Mouse (Mus musculus): ENCODE results near the gene En1. TPM values are rescaled to one million over a fixed set of nuclear protein-coding genes. Genes with fewer than 3 reads are reported as not detected.

Gene En1
- total RNA-seq, 2 experiments from 2014 or later: not detected

GRCm38 (mm10) chr1:120599321-120600148 is 2.7 kb upstream of the En1 start:
- no peak for DNase-seq (ENCODE audit: low spot score in 2 of 2)

DNA sequence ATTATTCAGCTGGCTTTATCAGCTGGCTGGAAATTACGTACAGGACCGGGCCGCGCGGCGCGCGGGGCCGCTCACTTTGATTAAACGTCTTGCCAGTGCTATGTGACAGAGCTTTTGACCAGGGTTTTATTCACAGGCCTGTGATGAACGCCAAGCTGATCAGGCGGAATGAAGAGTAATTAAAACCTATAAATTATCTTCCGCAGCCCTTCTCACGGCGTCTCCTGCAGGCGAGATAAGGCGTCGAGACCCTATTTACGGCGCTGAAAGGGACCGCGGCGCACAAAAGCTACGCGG is 2.1 kb upstream of the En1 start:
- no peak for DNase-seq (ENCODE audit: low spot score in 2 of 2)

- no peak for DNase-seq (ENCODE audit: low spot score in 2 of 2)
Observed at GRCm38 (mm10) chr1:120600516-120601252, 1.5 kb upstream of the En1 start.

GRCm38 (mm10) chr1:120601253-120601836 is 873 bp upstream of the En1 start:
- DNase-seq (ENCODE audit: low spot score in 2 of 2): no peak

DNA sequence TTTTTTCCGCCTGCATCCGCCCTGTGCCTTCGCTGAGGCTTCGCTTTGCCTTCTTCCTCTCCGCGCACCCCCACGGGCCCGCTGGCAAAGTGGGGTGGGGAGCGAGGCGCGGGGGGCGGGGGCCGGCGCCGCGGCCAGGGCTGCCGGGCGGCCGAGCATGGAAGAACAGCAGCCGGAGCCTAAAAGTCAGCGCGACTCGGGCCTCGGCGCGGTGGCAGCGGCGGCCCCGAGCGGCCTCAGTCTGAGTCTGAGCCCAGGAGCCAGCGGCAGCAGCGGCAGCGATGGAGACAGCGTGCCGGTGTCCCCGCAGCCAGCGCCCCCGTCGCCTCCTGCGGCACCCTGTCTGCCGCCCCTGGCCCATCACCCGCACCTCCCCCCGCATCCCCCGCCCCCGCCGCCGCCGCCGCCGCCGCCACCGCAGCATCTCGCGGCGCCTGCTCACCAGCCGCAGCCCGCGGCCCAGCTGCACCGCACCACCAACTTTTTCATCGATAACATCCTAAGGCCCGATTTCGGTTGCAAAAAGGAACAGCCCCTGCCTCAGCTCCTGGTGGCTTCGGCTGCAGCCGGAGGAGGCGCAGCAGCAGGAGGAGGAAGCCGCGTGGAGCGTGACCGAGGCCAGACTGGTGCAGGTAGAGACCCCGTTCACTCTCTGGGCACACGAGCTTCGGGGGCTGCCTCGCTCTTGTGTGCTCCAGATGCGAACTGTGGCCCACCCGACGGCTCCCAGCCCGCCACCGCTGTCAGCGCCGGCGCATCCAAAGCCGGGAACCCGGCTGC is 848 bp downstream of the En1 start:
- DNase-seq (ENCODE audit: low spot score in 2 of 2): no peak

GRCm38 (mm10) chr1:120603656-120604051 is 1.4 kb downstream of the En1 start:
- DNase-seq (ENCODE audit: low spot score in 2 of 2): no peak

DNA sequence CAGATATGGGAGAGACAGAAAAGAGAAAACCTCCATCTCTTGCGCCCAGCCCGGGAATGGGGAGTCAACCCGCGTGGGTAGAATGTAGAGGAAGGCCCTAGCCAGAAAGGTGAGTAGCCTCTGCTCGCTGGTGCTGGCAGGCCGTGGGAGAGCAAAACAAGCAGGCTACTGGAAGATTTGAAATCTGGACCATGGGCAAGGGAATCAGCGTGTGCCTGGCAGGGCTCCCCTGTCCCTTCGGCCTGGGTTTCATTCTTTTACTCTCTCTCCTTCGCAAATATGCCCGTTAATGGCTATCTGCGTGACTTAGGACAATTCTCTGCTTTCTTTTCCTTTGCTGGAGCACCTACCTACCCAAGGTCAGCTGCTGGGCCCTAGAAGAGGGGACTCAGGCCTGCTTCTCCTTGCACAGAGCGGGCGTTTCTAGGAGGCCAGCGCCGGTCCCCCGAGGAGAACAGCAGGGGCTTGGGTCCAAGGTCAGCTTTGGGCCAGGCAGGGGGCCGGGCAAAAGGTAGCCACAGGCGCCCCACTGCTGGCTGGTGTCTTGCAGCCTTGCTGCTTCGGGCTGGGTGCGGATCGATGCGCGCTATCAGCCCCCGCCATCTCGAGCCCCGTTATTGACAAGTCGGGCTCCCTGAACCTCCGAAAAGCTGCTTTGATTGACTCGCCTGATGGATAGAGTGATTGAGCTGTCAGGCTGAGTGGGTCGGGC is 2.4 kb downstream of the En1 start:
- no peak for DNase-seq (ENCODE audit: low spot score in 2 of 2)

DNA sequence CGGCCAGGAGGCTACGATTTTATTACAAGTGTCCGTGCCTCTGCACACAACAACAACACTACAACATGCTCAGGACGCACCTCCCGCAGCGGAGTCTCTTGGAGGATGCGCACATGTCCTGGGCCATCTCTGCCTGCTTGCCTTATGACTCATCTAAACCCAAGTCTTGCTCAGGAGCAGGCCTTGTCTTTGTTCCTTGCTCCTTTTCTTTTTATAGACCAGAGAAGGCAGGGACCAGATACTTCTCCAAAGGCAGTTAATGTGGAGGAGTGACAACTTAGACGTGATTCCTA is 2.9 kb downstream of the En1 start:
- DNase-seq (ENCODE audit: low spot score in 2 of 2): no peak

DNA sequence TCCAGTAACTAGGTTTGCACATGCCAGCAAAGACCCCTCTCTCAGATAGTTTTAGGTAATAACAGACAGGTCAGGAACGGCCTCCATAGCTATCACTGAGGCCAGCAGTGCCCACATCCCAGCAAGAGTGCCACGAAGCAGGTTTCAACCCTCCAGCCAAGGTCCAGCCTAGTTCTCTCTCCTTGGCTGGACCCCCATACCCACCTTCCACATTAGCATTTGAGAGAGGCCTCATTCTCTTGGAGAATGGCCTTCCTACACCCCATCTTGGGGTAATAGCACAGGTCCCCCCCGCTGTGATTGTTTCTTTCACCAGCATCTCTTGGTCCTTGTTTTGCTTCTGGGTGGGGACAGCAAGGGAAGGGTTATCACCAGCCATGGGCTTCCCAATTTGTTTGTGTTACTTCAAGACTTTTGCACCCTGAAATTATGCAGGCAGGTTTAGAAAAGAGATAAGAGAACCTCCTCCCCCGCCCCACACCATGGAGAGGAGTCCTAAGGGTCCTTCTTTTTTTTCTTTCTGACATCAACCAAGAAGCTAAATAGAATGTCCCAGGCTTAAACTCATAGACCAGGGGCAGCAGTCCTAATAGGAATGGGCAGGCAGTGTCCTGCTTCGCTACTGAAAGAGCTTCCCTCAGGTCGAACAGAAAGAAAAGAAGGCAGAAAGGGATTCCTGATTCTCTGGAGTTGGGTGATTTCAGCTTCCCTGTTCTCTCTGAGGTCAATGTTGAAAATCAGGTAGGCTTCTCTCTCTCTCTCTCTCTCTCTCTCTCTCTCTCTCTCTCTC is 3.5 kb downstream of the En1 start:
- no peak for DNase-seq (ENCODE audit: low spot score in 2 of 2)

- peak in 1 of 2 experiments; percentile 38 for DNase-seq (ENCODE audit: low spot score in 2 of 2)
Observed at GRCm38 (mm10) chr1:120606641-120607575, 4.7 kb downstream of the En1 start.

- no peak for DNase-seq (ENCODE audit: low spot score in 2 of 2)
Observed at GRCm38 (mm10) chr1:120607576-120608400, 5.6 kb downstream of the En1 start.

DNA sequence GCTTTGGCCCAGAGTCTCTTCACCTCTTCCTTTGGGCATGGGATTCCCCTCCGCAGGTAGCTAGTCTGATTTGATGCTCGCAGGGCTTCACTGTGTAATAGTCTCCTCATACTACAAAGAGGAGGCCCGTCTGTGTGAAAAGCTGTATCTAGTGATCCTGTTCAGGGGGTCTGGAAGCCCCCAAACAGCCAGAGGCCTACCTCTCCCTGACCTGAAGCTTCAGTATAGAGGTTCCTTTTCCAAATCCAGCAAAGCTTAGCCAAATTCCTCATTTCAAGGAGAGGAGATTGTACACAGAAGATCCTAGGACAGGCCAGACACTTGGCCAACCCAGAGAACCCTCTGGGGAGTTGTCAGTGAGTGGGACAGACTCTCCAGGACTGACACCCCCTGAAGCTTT is 6.2 kb downstream of the En1 start:
- DNase-seq (ENCODE audit: low spot score in 2 of 2): no peak

DNA sequence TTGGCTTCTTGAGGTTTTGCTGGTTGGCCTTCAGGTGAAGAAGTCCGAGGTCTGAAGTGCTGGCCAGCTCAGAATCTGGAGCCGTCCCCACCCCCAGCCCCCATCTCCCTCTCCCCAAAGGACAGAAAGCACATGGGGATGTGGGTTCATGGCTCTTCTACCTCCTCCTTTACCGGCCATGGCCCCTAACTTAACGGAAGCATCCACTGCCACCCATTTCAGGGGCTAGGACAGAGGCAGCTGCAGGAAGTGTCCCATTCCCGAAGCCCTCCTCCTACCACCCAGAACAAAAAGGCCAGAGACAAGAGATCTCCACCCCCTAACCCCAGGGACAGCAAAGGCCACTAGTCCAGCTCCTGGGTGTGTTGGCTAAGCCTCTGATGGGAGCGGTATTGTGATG is 7.4 kb downstream of the En1 start:
- DNase-seq (ENCODE audit: low spot score in 2 of 2): no peak

- no peak for DNase-seq (ENCODE audit: low spot score in 2 of 2)
Observed at GRCm38 (mm10) chr1:120613461-120614306, 11.5 kb downstream of the En1 start.

DNA sequence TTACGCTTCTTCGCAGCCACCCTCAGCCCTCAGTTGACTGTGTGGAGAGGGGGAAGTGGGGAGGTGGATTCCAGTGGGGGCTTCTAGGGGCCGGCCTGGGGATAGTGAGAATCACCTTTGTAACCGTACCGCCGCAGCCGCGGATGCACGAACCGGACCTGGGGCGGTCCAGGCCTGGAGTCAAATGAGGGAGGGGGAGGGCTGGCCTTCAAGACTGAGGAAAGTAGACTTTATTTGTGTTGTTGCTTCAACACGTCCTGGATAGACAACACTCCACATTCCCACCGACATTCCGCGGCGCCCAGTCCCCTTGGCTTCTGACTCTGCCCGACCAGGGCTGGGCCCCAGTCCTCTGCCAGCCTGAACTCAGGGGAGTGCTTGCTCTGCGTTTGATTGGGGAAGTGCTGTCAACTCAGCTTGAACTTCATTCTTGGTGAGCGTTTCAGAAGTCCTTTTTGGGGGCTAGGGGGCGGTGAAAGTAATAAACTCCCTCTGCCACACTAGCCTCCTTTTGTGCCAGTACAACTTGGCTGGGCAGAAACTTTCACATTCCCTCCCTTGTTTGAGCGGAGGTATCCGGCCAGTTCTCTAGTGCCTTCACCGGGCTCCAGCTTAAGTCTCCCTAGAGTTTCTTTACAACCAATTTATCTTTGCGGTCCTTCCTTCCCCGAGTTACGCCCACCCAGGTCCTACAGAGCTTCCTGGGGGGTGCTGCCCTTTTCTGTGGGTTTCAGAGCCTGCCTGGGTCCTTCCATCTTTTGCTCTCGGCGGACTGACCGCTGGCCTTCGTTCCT is 12.3 kb downstream of the En1 start:
- DNase-seq (ENCODE audit: low spot score in 2 of 2): no peak

DNA sequence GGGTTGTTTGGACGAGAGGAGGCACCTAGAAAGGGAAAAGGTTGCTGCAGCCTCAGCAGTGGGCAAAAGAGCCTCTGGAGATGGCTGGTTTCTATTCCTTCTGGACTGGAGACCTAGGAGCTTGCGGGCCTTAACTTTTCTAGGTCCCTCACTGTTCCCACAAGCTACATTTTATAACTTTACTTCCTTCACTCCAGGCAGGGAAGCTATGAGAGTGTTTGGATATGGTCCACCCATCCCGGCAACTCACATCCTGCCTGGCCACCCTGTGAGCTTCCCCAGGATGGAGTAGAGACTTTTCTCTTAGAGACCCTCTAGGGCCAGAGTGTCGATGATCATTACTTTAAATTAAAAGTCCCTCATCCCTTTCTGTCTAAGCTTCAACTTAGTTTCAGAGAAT is 13.3 kb downstream of the En1 start:
- no peak for DNase-seq (ENCODE audit: low spot score in 2 of 2)

DNA sequence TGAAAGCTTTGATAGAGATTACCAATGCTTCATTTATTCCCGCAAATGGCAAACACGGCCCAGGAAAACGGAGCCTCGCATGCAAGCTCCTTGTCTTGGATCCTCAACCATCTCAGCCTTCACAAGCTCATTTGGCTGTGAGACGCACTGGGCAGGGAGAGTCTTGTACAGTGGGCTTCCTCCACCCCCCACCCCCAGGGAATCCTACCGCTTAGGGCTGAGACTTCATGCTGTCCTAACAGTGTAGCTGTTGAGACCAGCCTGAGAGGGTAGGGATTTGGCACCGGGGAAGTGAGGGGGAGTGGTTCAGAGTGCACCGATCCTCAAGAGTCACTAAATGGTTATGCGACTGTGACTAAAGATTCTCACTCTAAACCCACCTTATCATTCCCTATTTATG is 13.7 kb downstream of the En1 start:
- DNase-seq (ENCODE audit: low spot score in 2 of 2): no peak

Data from layer of hippocampus, adult 18-20 months (tissue).